Mouse (Mus musculus) kidney, adult 11 months (tissue): ENCODE measurements around the gene Mpst.
A peak's percentile ranks its signal among the peaks of the same experiment; 100 is the strongest.

Source experiments
- DNase-seq: peaks from one replicate; pipeline ENCODE4 v3.0.0; 2022

Mpst gene

DNA sequence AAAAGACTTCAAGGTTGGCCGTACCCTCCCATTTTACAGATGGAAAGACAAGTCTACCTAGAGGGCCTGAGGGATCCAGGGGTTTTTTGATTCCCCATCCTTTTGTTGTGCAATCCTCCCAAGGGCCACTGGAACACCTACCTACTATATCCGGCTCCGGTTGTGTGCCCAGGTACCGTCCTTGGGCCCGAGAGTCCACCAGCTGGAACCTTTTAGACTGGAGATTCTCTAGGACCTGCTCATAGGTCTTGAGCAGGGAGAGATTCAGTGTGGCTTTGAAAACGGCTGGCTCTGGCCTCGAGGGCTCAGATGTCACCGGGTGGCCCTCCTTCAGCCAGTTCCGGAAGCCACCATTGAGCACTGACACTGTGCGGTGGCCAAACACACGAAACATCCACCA, 1.1 kb upstream of the Mpst start:
- DNase-seq, result peak; percentile 40

DNA sequence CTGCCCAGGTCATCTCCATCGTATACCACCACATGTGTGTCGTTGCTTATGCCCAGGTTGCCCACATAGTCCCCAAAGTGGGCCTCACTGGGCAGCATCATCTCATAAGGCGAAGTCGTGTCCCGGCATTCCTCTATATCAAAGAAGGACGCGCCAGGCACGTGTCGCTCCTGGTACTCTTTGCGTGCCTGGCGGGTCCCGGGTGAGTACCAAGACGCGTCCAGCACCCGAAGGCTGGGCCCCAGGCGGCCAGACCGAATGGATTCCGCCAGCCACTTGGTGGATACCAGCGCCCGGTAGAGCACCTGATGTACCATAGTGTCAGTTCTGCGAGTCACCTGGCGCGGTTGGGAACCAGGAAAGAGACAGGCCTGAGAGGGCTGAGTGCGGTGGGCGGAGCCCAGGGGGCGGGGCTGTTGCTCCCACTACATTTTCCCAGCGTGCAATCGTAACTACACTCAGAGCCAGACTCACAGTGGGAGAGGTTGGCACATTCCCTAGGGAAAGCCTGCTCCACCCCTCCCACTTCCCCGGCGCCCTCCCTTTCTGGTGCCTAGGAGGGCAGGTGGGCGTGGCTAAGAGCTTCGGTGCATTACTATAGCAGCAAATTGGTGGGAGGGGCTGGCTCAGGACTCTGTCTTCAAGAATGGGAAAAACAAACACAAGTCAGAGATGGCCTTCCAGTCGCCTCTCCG, 552 bp upstream of the Mpst start, which contains the start of gene Tst:
Tst (minus strand) TSS at position 391 of the 695 bp plus-strand sequence.
- peak; percentile 99 for DNase-seq

DNA sequence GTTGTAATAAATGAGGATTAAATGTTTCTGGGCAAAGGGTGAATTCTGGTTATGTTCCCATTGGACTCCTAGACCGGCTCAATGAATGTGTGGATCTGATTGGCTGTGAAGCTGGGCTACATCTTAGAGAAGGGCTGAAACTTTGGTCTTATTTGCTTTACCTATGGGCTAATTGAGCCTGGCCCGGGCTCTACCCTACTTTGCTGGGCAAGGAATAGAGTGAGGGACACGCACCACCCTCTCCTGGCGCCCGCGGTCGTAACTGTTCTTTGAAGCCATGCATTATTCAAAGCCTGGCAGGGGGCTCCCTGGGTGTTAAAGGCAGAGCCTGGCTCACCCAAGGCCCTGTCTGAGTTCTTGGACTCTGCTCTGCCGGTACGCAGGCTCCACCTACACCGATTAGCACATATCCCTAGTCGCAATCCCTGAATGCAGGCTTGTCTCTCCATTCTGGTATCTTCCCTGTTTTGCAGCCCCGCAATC, 3.4 kb downstream of the Mpst start:
- DNase-seq, result peak; percentile 84

DNA sequence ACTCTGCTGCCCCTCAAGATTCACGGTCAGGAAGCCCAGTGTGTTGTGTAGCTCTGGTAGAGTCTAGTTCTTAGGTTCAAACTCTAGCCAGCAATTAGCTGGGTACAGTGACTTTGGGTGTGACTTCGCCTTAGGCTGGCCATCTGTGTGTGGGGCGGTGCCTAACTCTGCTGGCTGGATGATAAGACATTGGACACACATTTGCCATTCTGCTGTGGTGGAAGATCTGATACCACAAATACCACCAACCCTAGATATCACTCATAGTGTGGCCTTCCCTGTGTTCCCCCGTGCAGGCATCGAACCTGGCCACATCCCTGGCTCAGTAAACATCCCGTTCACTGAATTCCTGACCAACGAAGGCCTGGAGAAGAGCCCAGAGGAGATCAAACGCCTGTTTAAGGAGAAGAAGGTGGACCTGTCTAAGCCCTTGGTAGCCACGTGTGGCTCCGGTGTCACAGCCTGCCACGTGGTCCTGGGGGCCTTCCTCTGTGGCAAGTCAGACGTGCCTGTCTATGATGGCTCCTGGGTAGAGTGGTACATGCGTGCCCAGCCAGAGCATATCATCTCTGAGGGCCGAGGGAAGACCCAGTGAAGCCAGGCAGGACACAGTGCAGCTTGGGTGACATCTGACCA, 7.0 kb downstream of the Mpst start:
- DNase-seq, result no peak

DNA sequence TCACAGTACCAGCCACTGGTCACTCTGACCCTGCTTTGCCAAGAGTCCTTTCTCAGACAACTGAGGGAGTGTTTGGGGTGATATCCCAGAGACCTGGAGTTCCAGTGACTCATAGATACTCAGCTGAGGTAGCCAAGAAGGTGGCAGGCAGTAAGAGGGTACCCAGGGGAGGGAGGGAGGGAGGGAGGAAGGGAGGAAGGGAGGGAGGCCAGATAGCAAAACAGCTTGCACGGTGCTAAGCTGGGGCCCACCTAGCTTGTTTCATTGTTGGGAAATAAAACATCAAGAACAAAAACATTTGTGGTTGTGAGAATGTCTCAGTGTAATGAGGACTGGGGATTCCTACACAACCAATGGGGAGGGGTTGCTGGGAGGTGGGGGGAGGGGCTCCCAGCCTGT, 7.5 kb downstream of the Mpst start:
- DNase-seq, result no peak

DNA sequence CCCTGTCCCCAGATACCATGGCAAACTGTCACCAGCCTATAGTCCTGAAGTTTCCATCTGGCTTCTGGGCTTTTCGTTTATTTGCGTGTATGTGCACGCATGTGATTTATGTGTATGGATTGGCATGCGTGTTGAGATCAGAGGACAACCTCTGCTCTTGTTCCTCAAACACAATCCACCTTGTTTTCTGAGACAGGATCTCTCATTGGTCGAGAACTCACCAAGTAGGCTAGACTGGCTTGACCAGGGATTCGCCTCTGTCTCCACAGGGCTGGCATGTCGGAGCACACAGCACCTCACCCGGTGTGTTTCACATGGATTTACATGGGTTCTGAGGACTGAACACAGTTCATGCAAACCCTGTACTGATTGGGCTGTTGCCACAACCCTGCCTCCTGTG, 7.9 kb downstream of the Mpst start:
- no peak for DNase-seq

DNA sequence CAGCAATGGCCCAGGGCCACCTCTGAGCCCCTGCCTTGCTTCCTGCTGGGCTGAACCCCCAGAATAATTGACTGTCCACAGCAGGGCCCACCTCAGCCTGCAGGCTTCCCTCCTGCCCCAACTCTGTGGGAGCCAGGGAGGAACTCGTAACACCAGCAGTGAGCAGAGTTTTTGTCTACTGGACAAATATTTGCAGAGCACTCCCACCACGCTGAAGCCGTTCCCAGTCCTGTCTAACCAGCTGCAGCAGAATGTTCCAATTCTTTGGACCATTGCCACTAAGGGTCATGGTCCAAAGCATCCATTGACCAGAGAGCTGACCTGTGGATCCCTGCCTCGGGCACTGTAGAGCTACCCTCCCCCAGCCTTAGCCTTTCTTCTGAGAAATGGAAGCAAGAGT, 10.7 kb downstream of the Mpst start:
- peak; percentile 92 for DNase-seq

DNA sequence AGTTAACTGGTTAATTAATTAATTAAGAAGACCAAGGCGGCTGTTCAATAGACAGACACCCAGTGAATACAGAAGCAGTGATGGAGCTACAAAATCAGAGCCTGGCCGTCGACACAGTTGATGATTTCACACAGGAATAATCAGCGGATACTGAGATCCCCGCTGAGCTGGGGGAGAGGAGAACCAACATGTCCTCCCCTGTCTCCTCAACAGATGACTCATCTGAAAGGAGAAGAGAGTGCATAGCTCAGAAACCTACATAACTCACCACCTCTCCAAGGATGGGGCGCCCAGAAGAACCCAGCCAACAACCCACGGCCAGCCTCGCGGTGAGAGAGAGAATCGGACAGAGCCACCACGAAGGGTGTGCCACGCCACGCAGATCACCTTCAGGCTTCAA, 14.2 kb downstream of the Mpst start:
- DNase-seq, result no peak

DNA sequence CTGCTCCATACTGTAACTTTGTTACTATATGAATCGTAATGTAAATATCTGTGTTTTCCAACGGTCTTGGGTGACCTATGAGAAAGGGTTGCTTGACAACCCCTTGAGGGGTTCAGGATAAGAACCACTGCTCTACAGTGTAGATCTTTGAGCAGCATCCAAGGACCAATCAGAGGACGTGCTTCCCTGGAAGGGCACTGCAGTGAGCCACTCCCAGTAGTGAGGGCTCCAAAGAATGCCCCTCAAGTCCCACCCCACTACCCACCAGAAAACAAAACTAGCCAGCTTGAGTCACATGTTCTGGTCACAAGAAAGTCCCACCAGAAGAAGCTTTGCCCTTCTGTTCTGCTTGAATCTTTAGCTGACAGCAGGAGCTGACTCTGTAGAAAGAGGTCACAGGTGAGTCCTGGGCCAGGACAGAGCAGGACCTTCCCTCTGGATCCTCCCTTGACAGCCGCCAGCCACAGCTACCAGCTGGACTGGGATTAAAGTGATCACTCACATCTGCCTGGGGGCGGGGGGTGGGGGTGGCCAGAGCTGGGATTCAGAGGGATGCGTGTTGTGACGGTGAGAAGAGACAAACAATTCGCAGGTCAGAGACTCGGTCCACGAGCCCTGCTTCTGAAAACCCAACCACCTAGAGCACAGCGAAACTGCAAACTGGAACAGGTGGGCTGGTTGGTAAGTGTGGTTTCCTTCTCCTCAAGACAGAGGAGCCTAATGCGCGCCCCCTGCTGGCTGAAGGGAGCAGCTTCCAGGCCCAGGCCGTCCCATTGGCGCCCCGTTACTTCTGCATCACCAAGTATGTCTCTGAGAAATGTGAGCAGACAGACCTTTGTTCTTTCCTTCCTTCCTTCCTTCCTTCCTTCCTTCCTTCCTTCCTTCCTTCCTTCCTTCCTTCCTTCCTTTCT, 16.1 kb downstream of the Mpst start:
- peak; percentile 70 for DNase-seq

DNA sequence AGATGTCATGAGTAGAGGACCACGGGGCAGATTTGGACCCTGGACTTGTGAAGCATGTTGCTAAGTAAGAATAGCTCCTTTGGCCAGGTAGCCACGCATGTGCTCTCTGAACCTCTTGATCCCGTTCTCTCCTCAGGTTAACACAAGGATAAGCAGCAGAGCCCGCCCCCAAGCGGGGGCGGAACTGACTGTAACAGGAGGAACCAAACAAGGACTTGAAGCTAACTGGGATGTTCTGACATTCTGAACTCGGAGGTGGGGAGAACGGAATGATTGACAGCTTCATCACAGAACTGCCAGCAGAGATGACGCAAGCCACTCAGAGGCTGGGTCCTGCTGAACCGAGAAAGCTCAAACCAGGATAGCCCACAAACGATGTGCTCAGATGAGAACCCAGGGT, 18.3 kb downstream of the Mpst start:
- DNase-seq, result peak; percentile 92

DNA sequence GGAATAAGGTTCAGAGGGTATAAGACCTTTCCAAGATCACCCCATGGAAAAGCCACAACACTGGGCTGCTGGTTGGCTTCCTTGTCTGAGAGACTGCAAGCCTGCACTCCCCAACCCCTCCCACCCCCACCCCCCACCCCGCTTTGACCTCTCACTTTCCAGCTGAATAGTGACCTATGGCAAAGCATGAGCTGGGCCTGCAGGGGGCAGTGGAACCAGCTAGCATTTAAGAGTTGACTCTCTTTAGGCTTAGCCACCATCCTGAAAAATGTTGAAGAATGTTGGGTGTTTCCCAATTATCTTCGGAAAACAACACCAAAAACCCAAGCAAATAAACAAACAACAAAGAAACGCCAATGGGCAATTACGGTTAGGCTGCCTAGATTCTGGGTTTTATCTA, 19.0 kb downstream of the Mpst start:
- DNase-seq, result no peak

DNA sequence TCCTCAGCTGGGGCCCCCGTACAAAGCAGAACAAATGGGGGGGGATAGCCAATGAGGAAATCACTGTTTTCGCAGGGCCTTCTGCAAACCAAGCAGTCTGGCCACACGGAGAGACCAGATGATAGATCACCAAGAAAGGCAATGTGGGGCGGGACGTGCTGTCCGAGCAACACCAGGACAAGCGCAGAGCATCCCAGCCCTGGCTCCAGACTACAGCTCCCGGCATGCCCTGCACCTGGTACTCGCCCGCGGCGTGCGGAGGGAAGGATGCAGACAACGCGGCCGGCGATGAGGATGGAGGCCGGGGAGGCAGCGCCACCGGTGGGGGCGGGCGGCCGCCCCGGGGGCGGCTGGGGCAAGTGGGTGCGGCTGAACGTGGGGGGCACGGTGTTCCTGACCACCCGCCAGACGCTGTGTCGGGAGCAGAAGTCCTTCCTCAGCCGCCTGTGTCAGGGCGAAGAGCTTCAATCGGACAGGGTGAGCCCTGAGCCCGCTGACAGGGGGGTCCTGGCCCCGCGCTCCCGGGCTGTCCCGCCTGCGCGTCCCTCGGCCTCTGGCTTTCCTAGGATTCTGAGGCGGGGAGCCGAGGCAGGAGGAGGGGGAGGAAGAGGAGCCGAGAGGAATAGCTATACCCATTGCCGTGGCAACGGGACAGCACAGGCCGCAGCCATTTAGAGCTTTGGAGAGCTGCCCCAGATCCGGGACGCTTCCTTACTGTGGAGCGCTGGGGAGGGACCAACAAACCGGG, 22.3 kb downstream of the Mpst start, which contains the start of gene Kctd17:
Kctd17 (plus strand) TSS at position 174 of the 748 bp plus-strand sequence.
- DNase-seq, result peak; percentile 64

DNA sequence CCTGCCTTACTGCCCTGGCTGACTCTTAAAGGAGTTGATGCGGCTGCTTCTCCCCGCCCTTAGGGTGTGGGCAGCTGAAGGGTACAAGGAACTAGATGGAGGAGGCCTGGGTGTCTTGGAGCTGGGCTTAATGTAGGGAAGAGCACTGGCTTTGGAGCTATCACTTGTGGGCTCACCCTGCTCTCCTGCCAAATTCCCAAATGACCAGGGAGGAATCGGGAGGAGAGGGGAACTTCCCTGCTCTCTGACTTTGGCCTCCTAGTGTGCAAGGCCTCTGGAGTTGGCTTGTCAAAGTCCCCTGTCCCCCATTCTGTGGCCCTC, 22.9 kb downstream of the Mpst start:
- DNase-seq, result no peak

DNA sequence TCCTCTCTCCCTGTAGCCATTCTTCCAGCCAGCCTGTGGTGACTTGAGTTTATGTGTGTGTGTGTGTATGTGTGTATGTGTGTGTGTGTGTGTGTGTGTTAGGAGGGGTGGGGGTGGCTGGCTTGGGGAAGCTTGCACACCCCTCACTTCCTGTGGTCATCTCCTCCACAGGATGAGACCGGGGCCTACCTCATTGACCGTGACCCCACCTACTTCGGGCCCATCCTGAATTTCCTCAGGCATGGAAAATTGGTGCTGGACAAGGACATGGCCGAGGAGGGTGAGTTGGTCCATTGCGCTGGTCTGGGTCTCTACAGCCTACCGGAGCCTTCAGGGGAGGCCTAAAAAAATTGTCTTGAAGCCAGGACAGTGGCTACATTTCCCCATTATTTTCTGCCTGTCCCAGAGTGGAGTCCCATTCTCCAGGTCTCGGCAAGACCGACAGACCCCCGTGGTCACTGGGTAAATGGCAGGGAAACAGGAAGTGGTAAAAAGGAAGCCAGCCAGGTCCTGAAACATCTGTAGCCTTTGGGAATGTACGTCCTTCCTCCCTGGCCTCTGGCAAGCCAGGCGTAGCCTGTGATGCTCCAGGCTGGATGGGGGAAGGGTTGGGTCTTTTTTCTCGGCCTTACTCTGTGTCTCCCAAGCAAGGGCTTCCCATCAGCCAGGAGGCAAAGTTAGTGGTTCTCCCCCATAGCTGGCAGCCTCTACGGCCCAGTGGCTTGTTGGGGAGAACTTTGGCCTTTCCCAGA, 23.8 kb downstream of the Mpst start:
- DNase-seq, result no peak

DNA sequence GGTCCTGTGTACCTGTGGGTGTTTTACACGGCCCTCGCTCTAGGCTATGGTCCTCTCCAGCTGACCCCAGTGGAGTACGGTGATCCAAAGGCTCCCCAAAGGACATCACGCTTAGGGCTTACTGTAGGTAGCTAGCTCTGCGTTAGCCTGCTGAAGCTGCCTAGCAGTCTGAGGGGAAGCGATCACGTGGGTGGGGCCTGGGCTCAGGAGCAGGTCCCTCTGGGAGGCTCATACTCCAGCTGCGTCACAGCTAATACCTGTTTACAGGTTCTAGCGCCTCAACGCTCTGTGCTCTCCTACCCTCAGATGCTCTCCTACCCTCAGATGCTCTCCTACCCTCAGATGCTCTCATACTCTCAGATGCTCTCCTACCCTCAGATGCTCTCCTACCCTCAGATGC, 24.7 kb downstream of the Mpst start:
- no peak for DNase-seq

DNA sequence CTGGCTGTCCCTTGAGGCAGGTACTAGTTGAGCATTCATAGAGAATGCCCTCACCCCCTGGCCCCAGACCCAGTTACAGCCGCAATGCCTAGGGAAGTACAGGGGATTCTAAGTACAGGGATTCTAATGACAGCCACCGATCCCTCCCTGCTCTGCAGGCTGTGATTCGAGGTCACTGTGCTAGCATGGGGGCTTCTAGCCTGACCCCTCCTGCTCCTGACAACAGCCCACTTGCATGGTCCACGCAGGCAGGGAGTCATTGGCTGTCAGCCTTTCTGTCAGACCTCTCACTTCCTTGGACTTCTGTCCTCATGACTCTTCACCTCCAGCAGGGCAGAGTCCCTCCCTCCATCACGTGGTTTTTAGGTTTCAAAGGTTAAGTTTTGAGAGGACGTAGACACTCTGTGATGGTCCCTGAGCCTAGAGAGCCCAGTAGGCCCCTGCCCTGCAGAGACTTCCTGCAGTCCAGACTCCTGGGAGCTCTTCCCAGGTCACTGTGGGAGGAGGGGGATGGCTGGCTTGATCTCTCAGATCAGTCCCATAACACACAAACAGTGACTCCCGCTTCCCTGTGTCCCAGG, 25.4 kb downstream of the Mpst start:
- DNase-seq, result peak; percentile 87

DNA sequence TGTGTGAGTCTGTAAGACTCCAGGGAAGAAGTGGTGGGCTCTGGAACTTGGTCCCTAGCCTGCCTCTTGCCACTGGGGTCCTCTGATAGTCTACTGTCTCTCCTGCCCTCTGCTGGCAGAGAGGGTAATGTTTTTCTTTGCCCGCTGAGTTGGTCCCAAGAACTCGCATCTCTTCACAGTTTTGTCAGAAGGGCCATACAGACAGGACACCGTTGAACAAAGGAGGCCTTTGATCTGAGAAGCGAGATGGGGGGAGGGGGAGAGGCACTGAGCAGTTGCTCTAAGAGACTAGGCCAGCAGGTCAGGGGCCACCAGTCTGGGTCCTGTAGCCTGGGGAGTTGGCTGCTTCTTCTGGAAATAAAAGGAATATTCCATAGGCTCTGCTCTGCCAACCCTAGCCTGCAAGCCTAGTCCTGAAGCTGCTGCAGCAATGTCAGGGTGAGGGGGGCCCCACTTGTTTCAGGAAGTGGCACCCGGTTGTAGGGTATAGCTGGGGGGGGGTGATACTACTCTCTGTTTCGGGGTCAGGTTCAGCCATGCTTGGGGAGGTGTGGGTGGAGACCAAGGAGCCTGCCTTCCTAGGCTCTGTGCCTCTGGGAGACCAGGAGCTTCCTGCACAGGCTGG, 28.8 kb downstream of the Mpst start:
- no peak for DNase-seq

DNA sequence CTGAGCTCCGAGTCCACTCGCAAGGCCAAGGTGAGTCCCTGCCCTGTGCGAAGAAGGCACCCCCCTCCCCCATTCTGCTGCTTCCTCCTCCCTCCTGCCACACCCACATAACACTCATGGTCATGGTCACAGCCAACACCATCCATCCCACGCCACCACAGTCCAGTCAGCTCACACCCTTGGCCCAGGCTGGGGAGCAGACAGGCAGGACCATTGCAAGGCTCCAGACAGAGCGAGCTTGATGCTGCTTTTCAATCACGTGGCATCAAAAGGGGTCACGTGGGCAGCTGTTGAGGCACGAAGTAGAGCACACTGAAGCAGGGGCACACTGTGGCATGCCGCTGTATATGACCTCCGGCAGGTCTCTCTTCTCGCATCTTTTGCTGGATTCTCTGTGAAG, 29.5 kb downstream of the Mpst start:
- no peak for DNase-seq

DNA sequence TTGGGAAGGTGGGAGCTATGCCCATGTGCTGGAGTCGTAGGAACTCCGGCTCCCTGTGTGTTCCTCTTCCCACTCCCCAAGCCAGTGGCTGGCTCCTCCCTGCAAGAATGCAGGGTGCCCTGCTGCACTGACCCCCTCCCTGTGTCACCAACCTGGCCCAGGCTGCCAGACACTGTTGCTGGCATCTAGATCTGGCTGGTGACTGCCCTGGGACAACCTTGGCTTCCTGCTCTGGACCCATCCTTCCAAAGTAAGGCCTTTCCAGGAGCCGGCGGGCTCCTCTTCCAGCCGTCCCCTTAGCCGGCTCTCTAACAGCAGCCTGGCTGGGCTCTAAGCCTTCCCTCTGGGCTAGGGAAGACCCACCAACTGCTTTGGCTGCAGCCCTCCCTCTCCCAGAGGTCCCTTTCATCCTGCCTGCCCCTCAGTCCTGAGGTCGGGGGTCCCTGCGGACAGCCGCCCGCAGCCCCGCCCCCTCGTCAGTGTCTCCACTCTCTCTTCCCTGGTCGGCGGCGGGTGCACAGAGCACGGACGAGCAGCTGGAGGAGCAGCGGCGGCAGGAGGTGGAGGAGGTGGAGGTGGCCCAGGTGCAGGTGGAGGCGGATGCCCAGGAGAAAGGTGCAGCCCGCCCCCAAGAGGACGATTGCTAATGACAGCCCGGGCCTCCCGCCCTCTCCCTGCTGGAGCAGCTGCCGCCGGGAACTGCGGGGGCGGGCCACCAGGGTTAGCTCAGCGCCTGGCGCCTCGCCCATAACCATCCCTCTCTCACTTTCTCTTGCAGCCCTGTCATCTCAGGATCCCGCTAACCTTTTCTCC, 30.4 kb downstream of the Mpst start:
- peak; percentile 74 for DNase-seq
